Mouse (Mus musculus) midbrain, embryonic 10.5 days (tissue): ENCODE measurements at regions not wholly inside any gene's neighbourhood (a gene's known extent, or its start where the extent isn't known, plus 50 kb on each side); places are given as distances from the start of the nearest gene placed in this dataset.

ENCODE experiments used
- DNase-seq: peaks from one replicate; pipeline ENCODE4 v3.0.0-alpha.2; 2017; ENCODE audit warnings: low spot score
- H3K27ac ChIP-seq: fragments of 300-500 bp; sonication (generic); replicated peaks from 2 replicates; pipeline ENCODE4 v1.5.1; 2016; ENCODE audit warnings: mild to moderate bottlenecking
- H3K27me3 ChIP-seq: fragments of 300-500 bp; sonication (generic); 2 replicates; pipeline ENCODE4 v1.6.1; 2016; ENCODE audit warnings: low read depth, mild to moderate bottlenecking; ENCODE audit not compliant: poor library complexity, severe bottlenecking
- H3K36me3 ChIP-seq: fragments of 300-500 bp; sonication (generic); 2 replicates; pipeline ENCODE4 v1.6.1; 2016; ENCODE audit warnings: mild to moderate bottlenecking, moderate library complexity
- H3K4me1 ChIP-seq: fragments of 300-500 bp; sonication (generic); 2 replicates; pipeline ENCODE4 v1.6.1; 2016
- H3K4me3 ChIP-seq: fragments of 300-500 bp; sonication (generic); 2 replicates; pipeline ENCODE4 v1.5.1; 2016; ENCODE audit warnings: mild to moderate bottlenecking, moderate library complexity
- H3K9me3 ChIP-seq: fragments of 300-500 bp; sonication (generic); replicated peaks from 2 replicates; pipeline ENCODE4 v1.6.1; 2016; ENCODE audit warnings: mild to moderate bottlenecking
- WGBS: fragments of 180-500 bp; shearing (Covaris S2); methylation state at CpG from one replicate; pipeline ENCODE4 v1.1.7; 2016; 5-methylcytosine and 5-hydroxymethylcytosine counted together

GRCm38 (mm10) chr14:105056171-105056570 lies 121.0 kb downstream of the Rbm26 start:
- WGBS, result 87% methylated on average over 6 of the region's 6 CpGs
- no peak for DNase-seq
- Histone ChIP-seq H3K9me3 (no peaks in the 10 kb centered on the region), H3K27ac (no peak overlapping the region), H3K4me3 (no peak overlapping the region), H3K4me1 (no peaks in the 10 kb centered on the region), H3K27me3 (no peaks in the 10 kb centered on the region), H3K36me3 (no peaks in the 10 kb centered on the region)

GRCm38 (mm10) chr14:105038798-105039197 lies 138.3 kb downstream of the Rbm26 start:
- H3K4me3 ChIP-seq, result no peak overlapping the region
- H3K36me3 ChIP-seq, result no peaks in the 10 kb centered on the region
- H3K4me1 ChIP-seq, result no peaks in the 10 kb centered on the region
- no peak overlapping the region for H3K27ac ChIP-seq
- no peak for DNase-seq
- H3K27me3 ChIP-seq, result no peaks in the 10 kb centered on the region
- H3K9me3 ChIP-seq, result no peaks in the 10 kb centered on the region

- Histone ChIP-seq H3K4me3 (no peak overlapping the region), H3K4me1 (no peaks in the 10 kb centered on the region), H3K27ac (no peak overlapping the region), H3K27me3 (no peaks in the 10 kb centered on the region), H3K36me3 (no peaks in the 10 kb centered on the region), H3K9me3 (no peaks in the 10 kb centered on the region)
- WGBS, result 49% methylated on average over 14 of the region's 14 CpGs
- DNase-seq, result no peak
Observed at GRCm38 (mm10) chr14:105034712-105035377, 142.3 kb downstream of the Rbm26 start.

DNA sequence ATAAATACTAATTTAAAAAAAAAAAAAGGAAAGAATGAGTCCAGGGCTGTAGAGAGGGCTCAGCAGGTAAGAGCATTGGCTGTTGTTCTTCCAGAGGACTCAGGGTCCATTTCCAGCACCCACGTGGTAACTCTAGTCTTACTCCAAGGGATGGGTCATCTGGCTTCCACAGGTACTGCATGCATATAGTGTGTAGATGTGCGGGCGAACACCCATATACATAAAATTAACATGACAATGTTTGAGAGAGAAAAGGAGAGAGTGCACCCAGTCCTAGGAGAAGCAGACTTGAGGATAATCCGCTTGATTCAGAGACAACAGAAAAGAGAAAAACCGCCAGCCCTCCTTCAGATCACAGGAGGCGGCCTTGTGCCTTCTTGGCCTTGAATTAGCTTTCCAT lies 157.2 kb downstream of the Rbm26 start:
- peaks cover 4% of the 10 kb centered on the region; the same call in 1 of the 2 replicates for H3K9me3 ChIP-seq
- H3K36me3 ChIP-seq, result no peaks in the 10 kb centered on the region
- H3K4me3 ChIP-seq, result no peak overlapping the region
- DNase-seq, result no peak
- H3K4me1 ChIP-seq, result peaks cover 18% of the 10 kb centered on the region
- H3K27ac ChIP-seq, result no peak overlapping the region
- H3K27me3 ChIP-seq, result no peaks in the 10 kb centered on the region
- WGBS, result 62% methylated on average over 6 of the region's 6 CpGs

DNA sequence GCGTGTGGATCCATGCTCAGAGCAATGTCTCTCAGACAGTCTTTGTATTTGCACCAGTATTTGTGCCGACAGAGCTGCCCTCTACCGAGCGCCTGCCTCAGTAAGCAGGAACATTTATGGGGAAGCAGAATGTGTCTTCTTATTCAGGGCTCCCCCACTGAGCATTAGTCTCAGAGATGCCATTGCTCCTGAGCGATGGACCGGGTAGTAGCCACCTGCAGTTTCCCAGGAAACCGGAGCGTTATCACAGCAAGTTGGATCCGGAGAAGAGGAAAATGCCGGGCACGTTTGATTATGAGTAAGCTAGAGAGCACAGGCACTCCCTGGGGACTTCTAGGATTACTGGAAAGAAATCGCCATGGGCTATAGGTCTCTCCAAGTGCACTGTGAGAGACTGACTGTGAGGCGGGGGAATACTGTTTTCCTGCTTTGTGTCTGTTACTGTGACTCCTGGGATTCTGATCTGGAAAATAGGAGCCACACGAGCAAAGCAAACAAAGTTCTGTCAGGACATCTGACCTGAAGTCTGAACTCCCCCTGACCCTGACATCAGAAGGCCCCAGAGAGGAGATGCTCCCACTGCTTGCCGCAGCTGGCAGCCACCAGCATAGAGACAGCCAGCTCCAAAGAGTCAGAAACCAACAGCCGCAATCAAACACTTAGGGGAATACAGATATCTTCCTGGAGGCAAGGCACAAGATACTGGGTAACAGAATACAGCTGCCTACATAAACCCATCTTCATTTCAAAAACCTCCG lies 160.9 kb downstream of the Rbm26 start:
- H3K9me3 ChIP-seq, result peaks cover 4% of the 10 kb centered on the region; the same call in 1 of the 2 replicates
- DNase-seq, result peak; percentile 25
- H3K27ac ChIP-seq, result peak overlapping the region; percentile 61
- H3K27me3 ChIP-seq, result no peaks in the 10 kb centered on the region
- 34% methylated on average over 17 of the region's 17 CpGs for WGBS
- peaks cover 10% of the 10 kb centered on the region for H3K4me1 ChIP-seq
- peak overlapping the region; percentile 30; the same call in 1 of the 2 replicates for H3K4me3 ChIP-seq
- H3K36me3 ChIP-seq, result no peaks in the 10 kb centered on the region

DNA sequence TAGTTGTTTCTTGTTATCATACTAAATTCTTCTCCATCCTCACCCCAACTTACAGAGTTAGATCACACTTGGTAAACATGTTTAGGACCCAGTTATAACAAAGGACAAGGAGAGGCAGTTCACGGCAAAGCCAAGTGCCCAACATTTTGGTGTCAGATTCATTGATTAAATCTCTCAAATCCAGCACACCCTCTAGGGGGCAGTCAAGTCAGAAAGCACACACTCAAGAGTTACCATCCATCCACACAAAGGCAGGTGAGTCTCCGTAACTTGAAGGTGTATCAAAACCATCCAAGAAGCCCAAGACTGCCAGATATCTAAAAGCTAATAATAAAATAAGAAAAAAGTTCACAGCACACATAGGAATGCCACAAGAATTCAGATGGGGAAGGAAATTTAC lies 161.8 kb downstream of the Rbm26 start:
- Histone ChIP-seq H3K27me3 (no peaks in the 10 kb centered on the region), H3K36me3 (no peaks in the 10 kb centered on the region), H3K27ac (no peak overlapping the region), H3K9me3 (peaks cover 4% of the 10 kb centered on the region; the same call in 1 of the 2 replicates), H3K4me3 (no peak overlapping the region), H3K4me1 (peaks cover 10% of the 10 kb centered on the region)
- DNase-seq, result no peak
- 88% methylated on average over 2 of the region's 2 CpGs for WGBS

- Histone ChIP-seq H3K4me3 (no peak overlapping the region), H3K36me3 (no peaks in the 10 kb centered on the region), H3K4me1 (peaks cover under 1% of the 10 kb centered on the region; the same call in 1 of the 2 replicates), H3K27me3 (no peaks in the 10 kb centered on the region), H3K9me3 (no peaks in the 10 kb centered on the region), H3K27ac (no peak overlapping the region)
- no peak for DNase-seq
Observed at GRCm38 (mm10) chr14:105010742-105011141, 166.4 kb downstream of the Rbm26 start.

DNA sequence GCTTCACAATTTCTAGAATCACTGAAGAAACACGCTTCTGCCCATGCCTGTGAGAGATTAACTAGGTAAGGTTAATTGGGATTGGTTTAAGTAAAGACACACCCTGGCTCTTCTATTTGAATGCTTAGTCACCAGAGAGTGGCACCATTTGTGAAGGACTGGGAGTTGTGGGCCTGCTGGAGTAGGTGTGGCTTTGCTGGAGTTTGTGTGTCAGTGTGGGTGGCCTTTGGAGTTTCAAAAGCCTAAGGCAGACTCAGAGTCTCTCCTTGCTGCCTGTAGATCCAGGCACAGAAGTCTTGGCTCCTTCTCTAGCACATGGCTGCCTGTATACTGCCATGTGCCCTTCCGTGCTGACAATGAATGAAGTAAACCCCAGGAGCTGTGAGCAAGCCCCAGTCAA lies 168.8 kb downstream of the Rbm26 start:
- no peak for DNase-seq
- H3K27me3 ChIP-seq, result no peaks in the 10 kb centered on the region
- H3K36me3 ChIP-seq, result no peaks in the 10 kb centered on the region
- no peaks in the 10 kb centered on the region for H3K4me1 ChIP-seq
- H3K4me3 ChIP-seq, result no peak overlapping the region
- WGBS, result 93% methylated on average over 2 of the region's 2 CpGs
- H3K27ac ChIP-seq, result no peak overlapping the region
- H3K9me3 ChIP-seq, result no peaks in the 10 kb centered on the region

GRCm38 (mm10) chr14:104994066-104994465 lies 183.1 kb downstream of the Rbm26 start:
- Histone ChIP-seq H3K4me1 (no peaks in the 10 kb centered on the region), H3K27ac (no peak overlapping the region), H3K4me3 (no peak overlapping the region), H3K27me3 (no peaks in the 10 kb centered on the region), H3K9me3 (no peaks in the 10 kb centered on the region), H3K36me3 (no peaks in the 10 kb centered on the region)
- 93% methylated on average over 3 of the region's 3 CpGs for WGBS
- DNase-seq, result no peak

- Histone ChIP-seq H3K9me3 (no peaks in the 10 kb centered on the region), H3K36me3 (no peaks in the 10 kb centered on the region), H3K4me1 (no peaks in the 10 kb centered on the region), H3K27ac (no peak overlapping the region), H3K27me3 (no peaks in the 10 kb centered on the region), H3K4me3 (no peak overlapping the region)
- DNase-seq, result no peak
- 58% methylated on average over 1 of the region's 1 CpGs for WGBS
Observed at GRCm38 (mm10) chr14:104966046-104966445, 211.1 kb downstream of the Rbm26 start.

DNA sequence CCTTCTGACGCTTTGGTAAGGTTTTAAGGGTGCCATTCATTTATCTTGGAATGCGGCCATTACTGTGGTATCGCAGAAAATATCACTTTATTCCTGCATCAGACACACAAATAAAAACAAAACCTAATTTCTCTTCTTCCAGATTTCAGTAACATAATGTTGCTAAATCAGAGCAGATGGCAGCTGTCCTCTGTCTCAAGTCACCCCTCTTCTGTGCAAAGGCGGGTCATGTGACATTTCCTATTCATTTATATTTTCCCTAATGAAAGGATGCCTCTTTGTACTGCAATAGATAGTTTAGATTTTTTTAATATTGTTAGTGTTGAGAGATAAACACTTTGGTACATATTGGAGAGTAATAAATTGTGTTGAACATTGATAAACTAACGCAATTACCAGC lies 233.7 kb downstream of the Rbm26 start:
- DNase-seq, result no peak
- H3K4me3 ChIP-seq, result no peak overlapping the region
- H3K27ac ChIP-seq, result no peak overlapping the region
- no peaks in the 10 kb centered on the region for H3K27me3 ChIP-seq
- no peaks in the 10 kb centered on the region for H3K4me1 ChIP-seq
- no peaks in the 10 kb centered on the region for H3K36me3 ChIP-seq
- WGBS, result 90% methylated on average over 5 of the region's 5 CpGs
- no peaks in the 10 kb centered on the region for H3K9me3 ChIP-seq

- Histone ChIP-seq H3K27ac (no peak overlapping the region), H3K36me3 (no peaks in the 10 kb centered on the region), H3K27me3 (no peaks in the 10 kb centered on the region), H3K9me3 (no peaks in the 10 kb centered on the region), H3K4me3 (no peak overlapping the region), H3K4me1 (no peaks in the 10 kb centered on the region)
- DNase-seq, result no peak
- 88% methylated on average over 15 of the region's 15 CpGs for WGBS
Observed at GRCm38 (mm10) chr14:104939961-104940360, 237.2 kb downstream of the Rbm26 start.

GRCm38 (mm10) chr14:104937083-104937864 lies 239.9 kb downstream of the Rbm26 start:
- Histone ChIP-seq H3K27me3 (no peaks in the 10 kb centered on the region), H3K4me1 (no peaks in the 10 kb centered on the region), H3K36me3 (no peaks in the 10 kb centered on the region), H3K27ac (no peak overlapping the region), H3K9me3 (no peaks in the 10 kb centered on the region), H3K4me3 (no peak overlapping the region)
- no peak for DNase-seq
- 86% methylated on average over 10 of the region's 10 CpGs for WGBS
